Mouse (Mus musculus) midbrain, embryonic 10.5 days (tissue): Measurements from ENCODE around the gene Klk1b4. TPM values are rescaled to one million over a fixed set of nuclear protein-coding genes. Genes with fewer than 3 reads are reported as not detected.
"Not testable (repeated sequence)": the region's sequence is repeated elsewhere in the genome, so short reads cannot be mapped to it uniquely, and the experiment has no call there.

Experiments used
- DNase-seq: peaks from one replicate; pipeline ENCODE4 v3.0.0-alpha.2; 2017; ENCODE audit warnings: low spot score
- H3K27ac ChIP-seq: fragments of 300-500 bp; sonication (generic); replicated peaks from 2 replicates; pipeline ENCODE4 v1.5.1; 2016; ENCODE audit warnings: mild to moderate bottlenecking
- H3K27me3 ChIP-seq: fragments of 300-500 bp; sonication (generic); 2 replicates; pipeline ENCODE4 v1.6.1; 2016; ENCODE audit warnings: low read depth, mild to moderate bottlenecking; ENCODE audit not compliant: poor library complexity, severe bottlenecking
- H3K36me3 ChIP-seq: fragments of 300-500 bp; sonication (generic); 2 replicates; pipeline ENCODE4 v1.6.1; 2016; ENCODE audit warnings: mild to moderate bottlenecking, moderate library complexity
- H3K4me1 ChIP-seq: fragments of 300-500 bp; sonication (generic); 2 replicates; pipeline ENCODE4 v1.6.1; 2016
- H3K4me3 ChIP-seq: fragments of 300-500 bp; sonication (generic); 2 replicates; pipeline ENCODE4 v1.5.1; 2016; ENCODE audit warnings: mild to moderate bottlenecking, moderate library complexity
- H3K9me3 ChIP-seq: fragments of 300-500 bp; sonication (generic); replicated peaks from 2 replicates; pipeline ENCODE4 v1.6.1; 2016; ENCODE audit warnings: mild to moderate bottlenecking
- WGBS: fragments of 180-500 bp; shearing (Covaris S2); methylation state at CpG from one replicate; pipeline ENCODE4 v1.1.7; 2016; 5-methylcytosine and 5-hydroxymethylcytosine counted together
- polyA plus RNA-seq: library from polyadenylated mRNA; unstranded; fragments of >200 nt; fragmentation: Nextera tagmentation; extraction: Ambion mirVana; gene quantifications from 2 replicates; pipeline ENCODE4 v1.2.1, GENCODE M21; 2016

The Klk1b4 gene
- not detected in 2 replicates for polyA plus RNA-seq

DNA sequence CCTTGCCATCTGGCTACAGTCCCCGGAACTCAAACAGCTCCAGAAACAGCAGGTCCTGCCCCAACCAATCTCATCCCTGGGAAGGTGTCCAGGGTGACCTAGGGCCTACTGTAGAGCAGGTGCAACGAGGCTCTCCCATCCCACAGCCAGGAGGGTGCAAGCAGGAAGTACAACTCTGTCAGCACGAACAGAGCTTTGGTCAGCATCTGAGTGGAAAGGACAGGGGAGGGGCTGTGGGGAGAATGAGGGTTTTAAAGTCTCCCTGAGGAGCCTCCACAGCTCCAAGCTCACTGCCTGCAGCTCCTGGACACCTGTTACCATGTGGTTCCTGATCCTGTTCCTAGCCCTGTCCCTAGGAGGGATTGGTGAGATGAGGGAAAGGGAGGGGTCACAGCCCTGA, at the start of gene Klk1b4:
Klk1b4 (plus strand) TSS at position 301 of the 400 bp plus-strand sequence.
- not testable (repeated sequence) for H3K4me3 ChIP-seq, H3K27ac ChIP-seq, H3K36me3 ChIP-seq, H3K9me3 ChIP-seq, H3K4me1 ChIP-seq, DNase-seq, H3K27me3 ChIP-seq
- WGBS: 59% methylated on average over 3 of the region's 3 CpGs

DNA sequence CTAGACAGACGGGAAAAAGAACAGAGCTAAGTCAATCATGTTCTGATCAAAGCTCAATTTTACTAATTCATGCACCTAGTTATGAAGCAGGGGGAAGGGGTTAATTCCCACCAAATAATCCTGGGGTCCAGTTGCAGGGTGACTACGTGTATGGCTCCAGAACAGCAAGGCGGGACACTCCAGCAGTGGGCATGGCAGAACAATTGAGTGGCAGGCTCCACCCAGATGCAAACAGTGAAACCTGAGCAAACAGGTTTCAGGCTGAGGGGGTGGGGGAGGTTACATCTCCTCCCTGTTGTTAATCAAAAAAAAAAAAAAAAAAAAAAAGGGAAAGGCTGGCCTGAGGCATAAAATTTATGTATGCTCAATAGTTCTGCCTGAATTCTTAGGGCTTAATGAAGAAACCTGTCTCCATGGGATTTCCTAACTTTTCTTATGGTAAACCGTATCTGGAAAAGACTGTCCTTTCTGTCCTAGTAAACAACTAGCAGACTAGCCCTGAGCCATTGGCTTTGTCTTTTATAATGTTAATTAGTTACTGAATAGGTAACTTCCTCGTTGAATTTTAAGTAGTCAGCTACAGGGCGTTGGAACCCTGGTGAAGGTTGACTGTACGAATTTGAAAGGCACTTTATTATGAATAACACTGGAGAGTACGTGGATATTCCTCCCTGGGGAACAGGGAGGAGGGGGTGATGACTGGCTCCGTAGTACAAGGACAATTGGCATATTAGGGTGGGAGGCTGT, 27.8 kb upstream of the Klk1b4 start:
- H3K9me3 ChIP-seq: no peaks in the 10 kb centered on the region
- no peaks in the 10 kb centered on the region for H3K36me3 ChIP-seq
- H3K27me3 ChIP-seq: no peaks in the 10 kb centered on the region
- WGBS: 77% methylated on average over 9 of the region's 9 CpGs
- no peaks in the 10 kb centered on the region for H3K4me1 ChIP-seq
- H3K4me3 ChIP-seq: no peak overlapping the region
- no peak overlapping the region for H3K27ac ChIP-seq
- no peak for DNase-seq

DNA sequence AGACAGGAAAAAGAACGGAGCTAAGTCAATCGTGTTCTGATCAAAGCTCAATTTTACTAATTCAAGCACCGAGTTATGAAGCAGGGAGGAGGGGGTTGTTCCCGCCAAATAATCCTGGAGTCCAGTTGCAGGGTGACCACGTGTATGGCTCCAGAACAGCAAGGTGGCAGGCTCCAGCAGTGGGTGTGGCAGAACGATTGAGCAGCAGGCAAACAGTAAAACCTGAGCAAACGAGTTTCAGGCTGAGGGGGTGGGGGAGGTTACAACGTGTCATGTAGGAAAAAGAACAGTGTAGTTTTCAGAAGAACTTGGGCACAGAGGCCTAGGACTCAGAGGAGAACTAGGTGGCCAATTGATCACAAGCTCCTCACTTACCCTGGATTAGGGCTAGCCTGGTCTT, 20.7 kb upstream of the Klk1b4 start:
- 81% methylated on average over 8 of the region's 8 CpGs for WGBS
- not testable (repeated sequence) for H3K27me3 ChIP-seq, H3K4me1 ChIP-seq, H3K27ac ChIP-seq, H3K9me3 ChIP-seq, H3K36me3 ChIP-seq, DNase-seq, H3K4me3 ChIP-seq

DNA sequence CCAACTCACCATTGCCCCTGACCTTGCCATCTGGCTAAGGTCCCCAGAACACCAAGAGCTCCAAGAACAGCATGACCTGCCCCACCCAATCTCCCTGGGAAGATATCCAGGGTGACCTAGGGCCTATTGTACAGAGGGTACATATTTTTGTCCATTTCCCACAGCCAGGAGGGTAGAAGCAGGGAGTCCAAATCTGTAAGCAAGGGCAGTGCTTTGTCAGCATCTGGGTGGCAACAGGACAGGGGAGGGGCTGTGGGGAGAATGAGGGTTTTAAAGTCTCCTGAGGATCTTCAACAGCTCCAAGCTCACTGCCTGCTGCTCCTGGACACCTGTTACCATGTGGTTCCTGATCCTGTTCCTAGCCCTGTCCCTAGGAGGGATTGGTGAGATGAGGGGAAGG, 19.3 kb upstream of the Klk1b4 start, which contains the start of gene Klk1b24:
Klk1b24 (plus strand) TSS at position 301 of the 400 bp plus-strand sequence.
- not testable (repeated sequence) for H3K4me1 ChIP-seq, H3K4me3 ChIP-seq, DNase-seq, H3K27ac ChIP-seq, H3K9me3 ChIP-seq, H3K36me3 ChIP-seq, H3K27me3 ChIP-seq

DNA sequence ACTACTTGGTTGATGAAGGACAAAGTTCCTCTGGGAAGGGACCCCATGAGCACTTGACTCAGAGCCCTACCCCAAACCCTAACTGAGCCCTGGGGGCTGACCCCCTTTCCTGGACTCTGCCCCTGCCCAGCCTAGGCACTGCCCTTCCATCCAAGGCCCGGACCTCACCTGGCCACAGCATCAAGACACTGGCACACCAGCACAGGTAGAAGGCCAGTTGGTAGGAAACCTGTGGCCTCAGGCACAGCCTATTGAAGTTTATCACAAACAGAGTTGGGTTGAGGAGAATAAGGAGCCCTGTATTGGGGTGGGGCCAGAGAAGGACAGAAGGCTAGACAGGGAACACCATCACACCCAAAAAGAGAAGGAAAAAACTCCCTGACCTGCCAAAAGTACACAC, 13.8 kb upstream of the Klk1b4 start:
- WGBS: 90% methylated on average over 1 of the region's 1 CpGs
- H3K27me3 ChIP-seq, DNase-seq, H3K36me3 ChIP-seq, H3K4me1 ChIP-seq, H3K27ac ChIP-seq, H3K9me3 ChIP-seq, H3K4me3 ChIP-seq: not testable (repeated sequence)

DNA sequence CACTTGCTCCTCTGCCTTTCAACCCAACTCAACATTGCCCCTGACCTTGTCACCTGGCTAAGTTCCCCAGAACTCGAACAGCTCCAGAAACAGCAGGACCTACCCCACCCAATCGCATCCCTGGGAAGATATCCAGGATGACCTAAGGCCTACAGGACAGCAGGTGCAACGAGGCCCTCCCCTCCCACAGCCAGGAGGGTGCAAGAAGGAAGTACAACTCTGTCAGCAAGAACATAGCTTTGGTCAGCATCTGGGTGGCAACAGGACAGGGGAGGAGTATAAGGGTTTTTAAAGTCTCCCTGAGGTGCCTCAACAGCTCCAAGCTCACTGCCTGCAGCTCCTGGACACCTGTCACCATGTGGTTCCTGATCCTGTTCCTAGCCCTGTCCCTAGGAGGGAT, 9.3 kb upstream of the Klk1b4 start, which contains the start of gene Klk1b3:
Klk1b3 (plus strand) TSS at position 301 of the 400 bp plus-strand sequence.
- H3K4me1 ChIP-seq: no peaks in the 10 kb centered on the region
- H3K27ac ChIP-seq: no peak within 1 kb of the TSS
- 67% methylated on average over 3 of the region's 3 CpGs for WGBS
- H3K27me3 ChIP-seq: no peaks in the 10 kb centered on the region
- H3K4me3 ChIP-seq: no peak within 1 kb of the TSS
- H3K9me3 ChIP-seq: no peaks in the 10 kb centered on the region
- H3K36me3 ChIP-seq: no peaks in the 10 kb centered on the region
- DNase-seq: no peak

- no peak for DNase-seq
- Histone ChIP-seq H3K27ac (no peak overlapping the region), H3K36me3 (no peaks in the 10 kb centered on the region), H3K4me1 (no peaks in the 10 kb centered on the region), H3K27me3 (no peaks in the 10 kb centered on the region), H3K9me3 (no peaks in the 10 kb centered on the region), H3K4me3 (no peak overlapping the region)
- whole genome bisulfite sequencing: 76% methylated on average over 3 of the region's 3 CpGs
Measured at GRCm38 (mm10) chr7:44208307-44208706, 1.1 kb downstream of the Klk1b4 start.

- DNase-seq: no peak
- WGBS: 81% methylated on average over 1 of the region's 1 CpGs
- Histone ChIP-seq H3K27ac (no peak within 1 kb of the TSS), H3K4me1 (no peaks in the 10 kb centered on the region), H3K27me3 (no peaks in the 10 kb centered on the region), H3K4me3 (no peak within 1 kb of the TSS), H3K36me3 (no peaks in the 10 kb centered on the region), H3K9me3 (no peaks in the 10 kb centered on the region)
Measured at GRCm38 (mm10) chr7:44215645-44216044, 8.4 kb downstream of the Klk1b4 start, which contains the start of gene Klk1b5. Klk1b5 (plus strand) TSS chr7:44215945.

- not testable (repeated sequence) for DNase-seq, H3K36me3 ChIP-seq, H3K27me3 ChIP-seq, H3K4me1 ChIP-seq, H3K9me3 ChIP-seq, H3K27ac ChIP-seq, H3K4me3 ChIP-seq
- 72% methylated on average over 9 of the region's 10 CpGs for WGBS
Measured at GRCm38 (mm10) chr7:44221601-44222000, 14.4 kb downstream of the Klk1b4 start.

GRCm38 (mm10) chr7:44222335-44222734, 15.1 kb downstream of the Klk1b4 start:
- H3K4me1 ChIP-seq, DNase-seq, H3K9me3 ChIP-seq, H3K27ac ChIP-seq, H3K36me3 ChIP-seq, H3K4me3 ChIP-seq, H3K27me3 ChIP-seq: not testable (repeated sequence)
- 82% methylated on average over 6 of the region's 6 CpGs for WGBS

DNA sequence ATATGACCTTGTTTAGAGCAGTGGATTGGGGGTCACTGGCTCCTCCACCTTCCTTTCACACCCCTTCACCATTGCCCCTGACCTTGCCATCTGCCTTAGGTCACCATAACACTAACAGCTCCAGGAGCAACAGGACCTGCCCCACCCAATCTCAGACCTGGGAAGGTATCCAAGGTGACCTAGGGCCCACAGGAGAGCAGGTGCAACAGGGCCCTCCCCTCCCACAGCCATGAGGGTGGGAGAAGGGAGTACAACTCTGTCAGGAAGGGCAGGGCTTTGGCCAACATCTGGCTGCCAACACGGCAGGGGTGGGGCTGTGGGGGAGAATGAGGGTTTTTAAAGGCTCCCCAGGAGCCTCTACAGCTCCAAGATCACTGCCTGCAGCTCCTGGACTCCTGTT, 17.8 kb downstream of the Klk1b4 start, which contains the start of gene Klk1:
Klk1 (plus strand) TSS at position 285 of the 400 bp plus-strand sequence.
- whole genome bisulfite sequencing: 46% methylated on average over 1 of the region's 1 CpGs
- Histone ChIP-seq H3K27me3 (no peaks in the 10 kb centered on the region), H3K36me3 (no peaks in the 10 kb centered on the region), H3K27ac (no peak within 1 kb of the TSS), H3K4me3 (no peak within 1 kb of the TSS), H3K9me3 (no peaks in the 10 kb centered on the region), H3K4me1 (no peaks in the 10 kb centered on the region)
- no peak for DNase-seq

DNA sequence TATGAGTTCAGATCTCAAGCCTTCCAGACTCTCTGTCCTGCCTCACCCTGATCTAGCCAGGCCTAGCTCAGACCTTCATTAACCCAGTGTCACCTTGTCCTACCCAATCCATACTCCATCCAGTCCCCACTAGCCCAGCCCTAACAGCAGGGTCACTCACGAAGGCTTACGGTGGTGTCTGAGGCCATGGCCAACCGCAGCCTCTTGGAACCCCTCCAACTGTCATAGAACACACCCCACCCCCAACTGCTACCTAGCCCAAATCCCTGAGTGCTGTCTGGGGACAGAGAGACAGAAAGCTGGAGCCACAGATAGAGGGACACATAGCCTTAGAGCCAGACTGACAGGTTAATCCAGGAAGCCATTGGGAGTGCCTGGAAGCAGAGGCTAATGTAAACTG, 28.7 kb downstream of the Klk1b4 start, which contains the start of gene Gm36864:
Gm36864 (plus strand) TSS at position 269 of the 400 bp plus-strand sequence.
- WGBS: 77% methylated on average over 3 of the region's 3 CpGs
- Histone ChIP-seq H3K4me1 (no peaks in the 10 kb centered on the region), H3K27me3 (no peaks in the 10 kb centered on the region), H3K36me3 (no peaks in the 10 kb centered on the region), H3K9me3 (no peaks in the 10 kb centered on the region; the same call in 1 of the 2 replicates), H3K27ac (no peak within 1 kb of the TSS), H3K4me3 (no peak within 1 kb of the TSS)
- no peak for DNase-seq

- H3K27ac ChIP-seq: no peak overlapping the region
- H3K27me3 ChIP-seq: no peaks in the 10 kb centered on the region
- no peak overlapping the region for H3K4me3 ChIP-seq
- no peaks in the 10 kb centered on the region; the same call in 1 of the 2 replicates for H3K9me3 ChIP-seq
- WGBS: 58% methylated on average over 2 of the region's 2 CpGs
- H3K36me3 ChIP-seq: no peaks in the 10 kb centered on the region
- DNase-seq: no peak
- H3K4me1 ChIP-seq: no peaks in the 10 kb centered on the region
Measured at GRCm38 (mm10) chr7:44239913-44240312, 32.7 kb downstream of the Klk1b4 start.
